Mouse (Mus musculus): ENCODE results near the gene Hnrnpdl. TPM values are rescaled to one million over a fixed set of nuclear protein-coding genes. Genes with fewer than 3 reads are reported as not detected.

Gene Hnrnpdl
- total and polyA plus RNA-seq, 3 experiments = 153 to 239 TPM; not detected in 1

GRCm38 (mm10) chr5:100070255-100070654 is 30.8 kb upstream of the Hnrnpdl start:
- no peaks in the 10 kb centered on the region for H3K27me3 ChIP-seq (ENCODE audit: control insufficient read depth in 1 of 2, insufficient read depth in 2 of 2, low read length in 2 of 2)
- H3K4me3 ChIP-seq (ENCODE audit: control insufficient read depth in 1 of 2, insufficient read depth in 1 of 2, low read depth in 2 of 2, low read length in 2 of 2) = no peak overlapping the region
- peaks cover 0 to 5% of the 10 kb centered on the region in 2 experiments; a peak in 2 of 4 replicates for H3K36me3 ChIP-seq (ENCODE audit: control insufficient read depth in 1 of 2, insufficient read depth in 2 of 2, low read length in 2 of 2)
- no peaks in the 10 kb centered on the region for H3K79me2 ChIP-seq (ENCODE audit: control insufficient read depth, insufficient read depth, low read length, poor library complexity)
- peak; percentile 92 for DNase-seq (ENCODE audit: low read depth, low spot score)
- peaks cover 3 to 5% of the 10 kb centered on the region in 2 experiments; a peak in 2 of 4 replicates for H3K4me1 ChIP-seq (ENCODE audit: control insufficient read depth in 1 of 2, insufficient read depth in 2 of 2, low read length in 2 of 2)
- no peaks in the 10 kb centered on the region for H3K9me3 ChIP-seq (replicated peaks; ENCODE audit: insufficient read depth, low read length)
- no peak overlapping the region for H3K9ac ChIP-seq (ENCODE audit: control insufficient read depth, low read depth, low read length, poor library complexity, severe bottlenecking)
- TF ChIP-seq RAD21 (IDR thresholded peaks at IDR 0.05; ENCODE audit: low read depth, low read length) (peak; percentile 86), TCF12 (IDR thresholded peaks at IDR 0.05; ENCODE audit: low read depth, low read length) (peak; percentile 47; the same call in 1 of the 2 replicates), UBTF (IDR thresholded peaks at IDR 0.05; ENCODE audit: borderline replicate concordance, insufficient read depth, low read depth, low read length) (no peak), TAL1 (IDR thresholded peaks at IDR 0.05; ENCODE audit: low read length) (peak; percentile 47; the same call in 1 of the 2 replicates), SIN3A (IDR thresholded peaks at IDR 0.05; ENCODE audit: low read length) (peak; percentile 58), JUND (IDR thresholded peaks at IDR 0.05; ENCODE audit: low read depth, low read length) (no peak), POLR2AphosphoS2 (IDR thresholded peaks at IDR 0.05; ENCODE audit: low read length) (no peak), ZC3H11A (IDR thresholded peaks at IDR 0.05; ENCODE audit: low read depth, low read length) (peak; percentile 76), MAX (IDR thresholded peaks at IDR 0.05; ENCODE audit: low read length) (no peak), EP300 (IDR thresholded peaks at IDR 0.05; ENCODE audit: low read depth in 1 of 2, low read length in 2 of 2) (peak; percentile 66 to 68), MEF2A (IDR thresholded peaks at IDR 0.05; ENCODE audit: extremely low read depth, insufficient replicate concordance, low read depth, low read length, poor library complexity, severe bottlenecking) (no peak), SMC3 (IDR thresholded peaks at IDR 0.05; ENCODE audit: low read depth, low read length) (peak; percentile 89), NELFE (IDR thresholded peaks at IDR 0.05; ENCODE audit: low read depth, low read length) (no peak), MYB (IDR thresholded peaks at IDR 0.05; ENCODE audit: low read depth, low read length) (no peak), CTCF (IDR thresholded peaks at IDR 0.05 in 2 of 3, conservative IDR thresholded peaks at IDR 0.05 in 1 of 3; ENCODE audit: control insufficient read depth in 1 of 3, insufficient read depth in 1 of 3, low read depth in 2 of 3, low read length in 3 of 3, poor library complexity in 1 of 3, severe bottlenecking in 1 of 3) (peak; percentile 91 to 95 (median 95)), GABPA (IDR thresholded peaks at IDR 0.05; ENCODE audit: low read depth, low read length) (no peak), ZKSCAN1 (IDR thresholded peaks at IDR 0.05; ENCODE audit: low read depth, low read length) (no peak), CHD2 (IDR thresholded peaks at IDR 0.05; ENCODE audit: low read length) (no peak), ZMIZ1 (IDR thresholded peaks at IDR 0.05; ENCODE audit: low read depth, low read length) (no peak), MXI1 (IDR thresholded peaks at IDR 0.05; ENCODE audit: low read depth, low read length) (peak; percentile 40; the same call in 1 of the 2 replicates), TBP (IDR thresholded peaks at IDR 0.05; ENCODE audit: low read depth, low read length) (no peak)
- H3K27ac ChIP-seq (ENCODE audit: control insufficient read depth, low read depth, low read length) = no peak overlapping the region

GRCm38 (mm10) chr5:100069526-100069925 is 30.1 kb upstream of the Hnrnpdl start:
- no peak overlapping the region for H3K4me3 ChIP-seq (ENCODE audit: control insufficient read depth in 1 of 2, insufficient read depth in 1 of 2, low read depth in 2 of 2, low read length in 2 of 2)
- TF ChIP-seq ZNF384 (IDR thresholded peaks at IDR 0.05; ENCODE audit: low read depth, low read length) (no peak), GATA1 (IDR thresholded peaks at IDR 0.05; ENCODE audit: low read depth, low read length) (no peak), NELFE (IDR thresholded peaks at IDR 0.05; ENCODE audit: low read depth, low read length) (no peak), NRF1 (IDR thresholded peaks at IDR 0.05; ENCODE audit: insufficient read depth, low read depth, low read length, poor library complexity, severe bottlenecking) (no peak), GABPA (IDR thresholded peaks at IDR 0.05; ENCODE audit: low read depth, low read length) (no peak), ZKSCAN1 (IDR thresholded peaks at IDR 0.05; ENCODE audit: low read depth, low read length) (no peak), BHLHE40 (IDR thresholded peaks at IDR 0.05; ENCODE audit: borderline replicate concordance, low read depth, low read length) (no peak), ZMIZ1 (IDR thresholded peaks at IDR 0.05; ENCODE audit: low read depth, low read length) (no peak), USF1 (IDR thresholded peaks at IDR 0.05; ENCODE audit: low read depth, low read length) (no peak), KAT2A (conservative IDR thresholded peaks at IDR 0.05; ENCODE audit: low read depth, low read length) (no peak), TAL1 (IDR thresholded peaks at IDR 0.05; ENCODE audit: low read length) (no peak), ZC3H11A (IDR thresholded peaks at IDR 0.05; ENCODE audit: low read depth, low read length) (no peak), HCFC1 (IDR thresholded peaks at IDR 0.05; ENCODE audit: low read depth, low read length) (no peak), UBTF (IDR thresholded peaks at IDR 0.05; ENCODE audit: borderline replicate concordance, insufficient read depth, low read depth, low read length) (no peak), RAD21 (IDR thresholded peaks at IDR 0.05; ENCODE audit: low read depth, low read length) (no peak)
- H3K4me1 ChIP-seq (ENCODE audit: control insufficient read depth in 1 of 2, insufficient read depth in 2 of 2, low read length in 2 of 2) = peaks cover 3 to 5% of the 10 kb centered on the region in 2 experiments; a peak in 2 of 4 replicates
- H3K79me2 ChIP-seq (ENCODE audit: control insufficient read depth, insufficient read depth, low read length, poor library complexity) = no peaks in the 10 kb centered on the region
- no peak overlapping the region for H3K27ac ChIP-seq (ENCODE audit: control insufficient read depth, low read depth, low read length)
- no peaks in the 10 kb centered on the region for H3K27me3 ChIP-seq (ENCODE audit: control insufficient read depth in 1 of 2, insufficient read depth in 2 of 2, low read length in 2 of 2)
- H3K36me3 ChIP-seq (ENCODE audit: control insufficient read depth in 1 of 2, insufficient read depth in 2 of 2, low read length in 2 of 2) = peaks cover 0 to 5% of the 10 kb centered on the region in 2 experiments; a peak in 2 of 4 replicates
- no peaks in the 10 kb centered on the region for H3K9me3 ChIP-seq (replicated peaks; ENCODE audit: insufficient read depth, low read length)
- no peak overlapping the region for H3K9ac ChIP-seq (ENCODE audit: control insufficient read depth, low read depth, low read length, poor library complexity, severe bottlenecking)
- no peak for DNase-seq (ENCODE audit: low read depth, low spot score)
